Mouse (Mus musculus): Measurements from ENCODE around the gene Spaca4.

The Spaca4 gene

DNA sequence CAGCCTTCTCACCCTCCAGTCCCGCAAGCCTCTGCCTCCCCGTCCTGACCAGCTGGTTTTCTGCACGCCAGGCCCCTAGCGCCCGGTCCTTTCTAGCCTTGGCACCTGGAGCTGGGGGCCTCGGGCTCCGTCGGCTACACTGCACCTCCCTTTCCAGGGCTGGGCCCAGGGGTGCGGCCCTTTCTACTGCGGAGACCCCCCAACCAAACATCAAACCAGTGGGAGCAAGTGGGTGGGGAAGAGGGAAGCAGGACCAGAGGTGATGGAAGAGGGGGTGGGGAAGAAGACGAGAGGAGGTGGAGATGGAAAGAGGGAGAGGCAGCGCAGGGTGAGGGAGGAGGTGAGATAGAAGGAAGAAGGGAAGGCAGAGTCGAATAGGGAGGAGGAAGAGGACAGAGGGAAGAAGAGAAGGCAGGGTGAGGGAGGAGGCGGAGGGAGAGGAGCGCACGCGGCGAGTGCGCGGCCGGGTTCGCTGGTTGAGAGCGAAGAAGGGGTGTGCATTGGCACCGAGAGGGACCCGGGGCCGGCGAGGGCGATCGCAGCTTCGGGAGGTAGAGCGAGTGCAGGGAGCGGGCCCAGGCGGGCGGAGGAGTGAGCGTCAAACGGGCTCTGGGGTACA lies 26.0 kb downstream of the Spaca4 start, which contains the start of gene Car11:
Car11 (plus strand) TSS at position 321 of the 619 bp plus-strand sequence.
- DNase-seq (ENCODE audit: low read depth): no peak

DNA sequence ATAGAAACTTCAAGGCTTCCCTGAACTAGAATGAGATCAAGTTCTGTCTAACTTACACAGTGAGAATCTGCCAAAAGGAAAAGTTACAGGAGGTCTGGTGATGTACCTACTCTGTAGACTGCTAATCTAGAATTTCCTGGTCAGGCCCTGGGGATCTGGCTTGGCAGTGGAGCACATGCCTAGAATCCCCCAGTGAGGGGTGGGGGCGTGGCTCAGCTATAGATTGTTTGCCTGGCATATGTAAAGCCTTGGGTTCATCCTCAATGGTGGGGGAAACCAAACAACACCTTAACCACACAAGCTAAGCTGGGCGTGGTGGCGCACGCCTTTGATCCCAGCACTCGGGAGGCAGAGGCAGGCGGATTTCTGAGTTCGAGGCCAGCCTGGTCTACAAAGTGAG lies 27.7 kb downstream of the Spaca4 start:
- DNase-seq (ENCODE audit: low read depth): no peak

DNA sequence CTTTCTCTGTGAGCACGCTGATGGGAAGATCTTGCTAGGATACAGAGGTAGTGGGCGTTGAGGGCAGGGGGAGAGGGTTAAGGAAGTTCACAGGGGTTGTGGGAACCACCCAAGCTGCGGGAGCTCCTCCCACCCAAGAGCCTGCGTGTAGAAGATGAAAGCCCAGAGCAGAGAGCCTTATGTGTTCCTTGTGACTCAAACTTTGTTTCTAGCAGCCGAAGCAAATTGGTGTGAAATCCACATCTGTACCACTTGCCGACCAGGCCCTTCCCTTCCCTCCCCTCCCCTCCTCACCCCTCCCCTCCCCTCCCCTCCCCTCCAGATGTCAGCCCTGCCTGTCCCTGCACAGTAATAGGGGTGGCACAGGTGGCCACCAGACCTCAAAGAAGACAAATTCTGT lies 30.5 kb downstream of the Spaca4 start:
- DNase-seq (ENCODE audit: low read depth): no peak

DNA sequence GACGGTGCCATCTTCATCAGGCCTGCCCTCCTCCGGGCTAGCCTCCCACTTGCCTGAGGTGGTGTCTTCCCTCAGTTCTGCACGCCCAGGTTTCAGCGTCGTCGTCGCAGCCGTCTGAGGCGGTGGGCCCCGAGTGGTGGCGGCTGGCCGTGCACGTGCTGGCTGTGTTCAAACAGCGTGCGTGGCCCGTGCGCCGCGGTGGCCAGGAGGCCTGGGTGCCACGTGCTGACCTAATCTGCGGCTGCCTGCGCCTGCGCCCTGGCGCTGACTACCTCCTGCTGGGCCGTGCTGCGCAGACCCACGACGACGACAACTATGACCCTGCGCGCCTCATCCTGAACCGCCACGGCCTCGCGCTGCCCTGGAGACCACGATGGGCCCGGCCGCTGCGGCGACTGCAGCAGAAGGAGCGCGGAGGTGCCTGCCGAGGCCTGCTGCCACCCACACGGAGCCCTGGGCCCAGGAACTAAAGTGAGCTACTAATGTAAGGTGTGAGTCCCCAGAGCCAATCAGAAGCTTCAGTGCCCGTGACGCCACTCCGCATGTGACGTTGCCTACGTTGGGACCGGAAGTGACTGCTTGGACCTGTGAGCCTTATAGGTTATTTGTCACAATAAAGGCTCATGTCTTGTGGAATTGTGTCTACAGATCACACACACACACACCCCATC lies 31.6 kb downstream of the Spaca4 start, which contains the start of gene Sec1:
Sec1 (minus strand) TSS at position 482 of the 671 bp plus-strand sequence.
- DNase-seq (ENCODE audit: low read depth): no peak

DNA sequence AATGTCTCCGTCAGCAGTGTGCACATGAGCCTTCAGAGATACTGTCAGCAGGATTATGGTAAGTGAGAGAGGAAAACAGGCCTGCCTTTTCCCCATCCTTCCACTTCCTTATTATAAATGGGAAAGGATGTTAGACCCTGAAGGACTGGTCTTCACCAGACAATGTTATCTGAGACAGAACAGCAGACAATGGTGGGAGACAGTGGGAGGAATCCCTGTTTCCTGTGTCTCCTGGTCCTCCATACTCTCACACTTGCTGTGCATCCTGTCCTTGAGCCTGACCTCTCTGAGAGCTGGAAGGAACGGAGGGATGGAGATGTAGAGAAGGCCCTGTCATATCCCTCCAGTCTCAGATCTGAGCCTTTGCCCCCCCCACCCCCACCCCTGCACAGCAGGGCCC lies 33.2 kb downstream of the Spaca4 start:
- DNase-seq (ENCODE audit: low read depth): no peak

DNA sequence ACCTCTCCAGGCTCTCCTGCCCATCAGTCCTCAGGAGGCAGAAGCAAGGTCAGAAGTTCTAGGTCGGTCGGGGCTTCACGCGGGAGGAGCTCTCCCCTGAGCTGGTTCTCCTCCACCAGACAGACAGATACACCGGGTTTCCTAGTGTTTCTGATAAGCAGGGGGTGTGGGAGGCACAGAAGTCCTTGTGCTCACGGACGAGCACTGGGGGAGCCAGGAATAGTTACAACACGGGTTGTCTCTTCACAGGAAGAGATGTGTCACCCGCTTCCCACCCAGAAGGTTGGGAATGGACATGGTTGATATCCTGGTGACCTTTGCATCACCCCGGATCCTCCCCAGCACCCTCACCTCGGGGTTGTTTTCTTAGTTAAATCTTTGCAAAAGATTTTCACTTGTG lies 35.8 kb downstream of the Spaca4 start:
- no peak for DNase-seq (ENCODE audit: low read depth)

DNA sequence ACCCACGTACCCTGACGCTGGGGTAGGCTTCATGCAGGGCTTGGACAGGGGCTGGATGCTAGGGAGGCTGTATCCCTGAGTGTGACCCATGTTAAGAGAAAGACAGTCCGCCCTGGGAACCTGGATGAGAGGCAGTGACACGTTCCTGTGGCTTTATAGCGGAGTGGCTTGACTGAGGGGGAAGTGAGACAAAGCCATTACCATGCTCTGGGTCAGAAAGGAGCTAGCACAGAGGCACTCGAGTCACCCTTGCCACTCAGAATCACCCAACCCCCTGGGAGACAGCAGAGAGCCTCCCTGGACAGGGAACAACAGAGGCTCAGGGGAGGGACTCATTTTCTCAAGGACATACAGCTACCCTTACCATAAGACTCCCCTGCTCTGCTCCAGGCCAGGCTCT lies 36.5 kb downstream of the Spaca4 start:
- no peak for DNase-seq (ENCODE audit: low read depth)

DNA sequence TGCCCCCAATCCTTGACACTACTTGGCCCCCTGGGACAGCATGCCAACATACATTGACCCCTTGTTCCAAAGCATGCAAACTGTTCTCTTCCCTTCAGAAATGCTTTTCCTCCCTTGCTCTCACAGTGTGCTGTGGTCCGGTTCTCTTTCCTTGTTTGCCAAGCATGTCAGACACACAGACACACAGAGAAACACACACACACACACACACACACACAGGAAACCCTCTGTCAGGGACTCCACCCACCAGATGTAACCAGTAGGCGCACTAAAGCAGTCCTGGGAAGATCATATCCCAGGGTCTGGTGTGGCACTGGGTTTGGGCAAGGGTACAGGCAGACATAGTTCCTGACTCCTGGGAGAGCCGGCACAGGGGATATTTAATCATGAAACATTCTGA lies 38.8 kb downstream of the Spaca4 start:
- DNase-seq (ENCODE audit: low read depth): no peak

DNA sequence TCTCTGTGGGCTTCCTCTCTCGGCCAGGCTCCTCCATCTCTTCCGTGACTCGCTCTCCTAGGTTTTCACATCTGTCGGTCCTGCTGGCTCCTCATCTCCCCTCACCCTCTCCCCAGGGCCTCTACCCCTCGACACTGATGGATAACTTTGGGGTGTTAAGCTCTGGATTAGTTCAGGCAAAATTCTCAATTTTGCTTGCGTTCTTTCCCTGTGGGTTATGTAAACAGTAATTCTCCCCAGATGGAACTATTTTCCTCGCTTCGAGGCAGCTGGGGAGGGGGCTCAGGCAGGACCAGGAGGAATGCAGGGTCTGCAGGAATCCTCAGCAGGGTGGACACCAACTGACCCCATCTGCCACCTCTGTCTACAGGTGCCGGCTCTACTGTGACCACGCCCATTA lies 39.8 kb downstream of the Spaca4 start:
- no peak for DNase-seq (ENCODE audit: low read depth)

DNA sequence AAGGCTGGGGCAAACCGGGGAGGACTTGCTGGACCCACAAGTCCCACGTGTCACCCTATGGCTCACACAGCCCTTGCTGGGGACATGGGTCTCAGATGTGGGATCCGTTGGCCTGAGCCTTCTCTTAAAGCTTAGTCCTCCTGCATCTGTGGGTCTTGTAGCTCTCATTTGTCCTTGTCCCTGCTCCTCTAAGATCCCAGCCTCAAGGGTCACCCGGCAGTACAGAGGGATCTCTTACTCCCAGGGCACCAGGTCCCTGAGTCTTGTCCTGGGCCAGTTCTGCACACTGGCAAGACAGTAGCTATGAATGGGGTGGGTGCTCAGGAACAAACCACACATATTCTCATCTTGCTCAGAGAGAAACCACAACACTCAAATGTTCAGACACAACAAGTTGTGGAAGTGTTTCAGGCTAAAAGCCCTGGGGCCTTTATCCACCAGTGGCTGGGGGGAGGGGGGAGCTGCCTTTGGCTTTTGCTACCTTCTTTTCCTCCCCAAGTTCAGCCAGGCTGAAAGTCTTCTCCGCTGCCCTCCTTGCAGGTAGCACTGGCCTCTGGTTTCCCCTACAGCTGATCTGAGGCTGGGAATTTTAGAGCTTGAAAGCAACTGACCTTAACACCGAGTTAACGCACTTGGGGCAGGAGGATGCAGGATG lies 42.1 kb downstream of the Spaca4 start, which contains the start of gene Ntn5:
Ntn5 (plus strand) TSS at position 627 of the 655 bp plus-strand sequence.
- no peak for DNase-seq (ENCODE audit: low read depth)

DNA sequence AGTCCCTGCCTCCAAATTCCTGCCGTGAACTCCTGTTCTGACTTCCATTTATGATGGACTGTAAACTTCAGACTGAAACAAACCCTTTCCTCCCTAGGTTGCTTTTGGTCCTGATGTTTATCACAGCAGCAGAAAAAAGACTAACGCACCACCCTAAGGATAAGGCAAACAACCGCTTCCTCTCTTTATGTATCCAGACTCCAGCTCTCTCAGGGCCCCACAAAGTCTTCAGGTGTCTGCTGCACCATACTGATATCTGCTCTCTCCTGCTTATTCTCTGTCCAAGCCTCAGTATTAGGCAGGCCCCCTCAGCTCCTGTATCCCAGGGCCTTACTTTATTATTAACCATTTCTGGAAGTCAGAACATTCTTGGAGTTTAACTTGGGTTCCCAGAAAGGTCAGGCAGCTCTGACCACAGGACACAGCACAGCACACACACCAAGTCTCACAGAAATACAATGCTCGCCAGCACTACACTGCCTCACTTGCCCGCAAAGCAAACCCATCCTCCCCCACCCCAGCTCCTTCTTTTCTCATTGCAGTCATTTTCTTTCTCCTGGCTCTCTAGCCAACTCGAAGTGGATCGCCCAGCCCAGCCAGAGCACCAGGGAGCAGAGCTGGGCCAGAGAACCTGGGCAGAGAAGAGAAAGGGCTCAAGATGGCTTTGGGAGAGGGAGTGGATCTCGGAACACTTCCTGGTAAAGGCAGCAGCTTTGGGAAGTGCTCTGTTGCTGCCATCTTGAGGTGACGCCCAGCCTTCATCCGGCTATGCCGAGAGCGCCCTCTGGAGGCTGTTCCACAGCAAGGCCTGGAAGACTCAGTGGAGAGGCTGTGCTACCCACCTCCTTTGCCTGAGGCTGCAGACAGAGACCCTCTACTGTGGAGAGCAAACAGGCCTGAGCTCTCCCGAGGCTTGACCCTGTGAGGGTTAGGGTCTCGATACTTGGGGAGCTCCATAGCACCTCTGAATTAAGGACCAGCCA lies 43.2 kb downstream of the Spaca4 start:
- DNase-seq (ENCODE audit: low read depth): peak; percentile 92

DNA sequence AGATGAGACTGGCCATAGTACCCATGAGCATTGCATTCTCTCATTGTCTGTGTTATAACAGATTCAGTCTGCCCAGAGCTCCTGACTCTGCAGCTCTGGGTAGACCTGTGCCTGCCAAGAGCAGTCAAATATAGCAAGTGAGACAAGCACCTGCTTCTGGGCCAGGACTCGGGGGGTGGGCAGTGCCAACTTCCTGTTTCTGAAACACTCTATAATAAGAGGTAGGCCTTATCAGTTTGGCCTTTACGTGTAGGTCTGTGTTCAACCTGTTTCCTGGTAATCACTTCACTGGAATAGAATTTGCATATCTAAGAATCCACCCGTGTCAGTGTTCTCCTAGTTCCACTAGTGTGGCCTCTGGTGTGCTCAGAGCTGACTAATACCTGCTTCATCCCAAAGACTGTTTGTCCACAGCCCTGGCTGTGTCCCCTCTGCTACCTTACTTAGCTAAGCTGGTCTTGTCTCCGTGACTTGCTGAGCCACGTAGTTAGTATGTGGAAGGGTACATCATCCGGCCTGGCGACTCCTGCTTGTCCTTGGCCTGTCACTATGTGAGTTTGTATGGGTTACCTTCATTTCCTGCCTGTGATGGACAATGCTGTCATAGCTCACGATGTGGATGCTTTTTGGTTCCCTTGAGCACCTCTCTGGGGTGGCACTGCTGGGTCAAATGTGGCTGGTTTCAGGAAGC lies 44.4 kb downstream of the Spaca4 start:
- DNase-seq (ENCODE audit: low read depth): peak; percentile 60

DNA sequence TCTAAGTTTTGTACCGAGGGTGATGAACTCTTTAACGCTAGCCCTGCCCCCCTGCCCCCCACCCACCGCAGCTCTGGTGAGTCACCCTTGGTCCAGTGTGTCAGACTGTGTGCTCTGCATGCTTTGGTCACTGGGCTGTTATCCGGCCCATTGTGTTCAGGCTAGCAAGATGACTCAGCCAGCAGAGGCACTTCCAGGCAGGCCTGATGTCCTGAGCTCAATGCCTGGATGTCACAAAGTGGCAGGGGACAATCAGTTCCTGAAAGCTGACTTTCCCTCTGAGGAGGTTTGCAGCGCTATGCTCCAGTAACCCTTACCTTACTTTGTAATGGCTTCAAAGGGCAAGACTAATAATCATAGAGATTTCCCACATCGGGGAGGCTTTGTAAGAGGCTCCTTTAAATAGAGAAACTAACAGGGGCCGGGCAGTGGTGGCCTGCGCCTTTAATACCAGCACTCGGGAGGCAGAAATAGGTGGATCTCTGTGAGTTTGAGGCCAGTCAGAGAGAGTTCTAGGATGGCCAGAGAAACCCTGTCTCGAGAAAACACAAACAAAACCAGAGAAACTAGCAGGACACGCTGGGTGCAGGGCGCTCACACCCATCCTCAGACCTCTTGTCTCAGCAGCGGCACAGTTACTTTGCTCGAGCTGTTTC lies 45.5 kb downstream of the Spaca4 start:
- DNase-seq (ENCODE audit: low read depth): peak; percentile 95

DNA sequence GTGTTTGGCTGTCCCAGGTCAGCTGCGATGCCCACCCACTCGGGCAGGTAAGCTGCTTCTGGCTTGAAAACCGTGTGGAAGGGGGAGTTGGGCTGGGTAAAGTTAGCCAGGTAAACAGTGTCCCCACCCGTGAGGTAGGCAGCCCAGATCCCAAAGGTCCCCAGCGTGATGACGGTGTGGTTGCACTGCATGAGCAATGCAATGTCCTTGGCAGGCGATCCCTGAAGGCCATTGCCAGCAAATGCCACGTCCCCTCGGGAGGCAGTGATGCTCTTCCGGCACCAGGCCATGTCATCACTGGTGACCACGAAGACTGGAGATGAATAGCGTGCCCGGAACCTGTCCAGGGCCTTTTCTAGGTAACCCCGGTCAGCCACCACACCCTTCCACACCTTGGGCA lies 47.1 kb downstream of the Spaca4 start:
- DNase-seq (ENCODE audit: low read depth): no peak

DNA sequence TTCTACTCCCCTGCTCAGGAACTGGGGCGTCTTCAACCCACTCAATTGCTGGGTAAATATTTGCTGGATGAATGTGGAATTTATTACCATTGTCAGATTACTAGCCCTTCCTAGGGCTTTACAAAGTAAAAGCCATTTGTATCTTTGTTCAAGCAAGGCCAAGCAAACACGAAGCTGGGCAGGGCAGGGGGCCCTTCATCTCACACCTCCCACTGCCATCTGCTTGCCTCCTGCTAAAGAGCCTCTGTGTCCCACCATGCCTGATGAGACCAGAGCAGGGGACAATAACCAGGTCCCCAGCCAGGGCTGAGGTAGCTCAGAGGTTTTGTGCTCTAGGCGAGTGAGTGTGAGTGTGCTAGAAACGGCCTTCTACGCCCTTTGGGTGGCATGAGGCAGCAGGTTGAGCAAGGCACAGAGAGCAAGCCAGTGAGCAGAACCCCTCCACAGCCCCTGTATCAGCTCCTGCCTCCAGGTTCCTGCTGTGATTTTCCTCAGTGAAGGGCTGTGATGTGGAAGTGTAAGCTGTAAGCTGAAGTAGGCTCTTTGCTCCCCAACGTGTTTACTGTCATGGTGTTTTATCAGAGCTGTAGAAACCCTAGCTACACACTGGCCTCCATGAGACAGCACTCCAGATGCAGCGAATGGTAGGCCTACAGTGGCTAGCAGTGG lies 47.9 kb downstream of the Spaca4 start:
- DNase-seq (ENCODE audit: low read depth): no peak
